Mouse (Mus musculus) cortical plate, adult 2 months (tissue): ENCODE data around the gene Rims1.

Experiments used
- CTCF ChIP-seq: fragments of 200-500 bp; IDR thresholded peaks from 2 replicates; pipeline ENCODE4 v1.5.1; 2011; ENCODE audit warnings: mild to moderate bottlenecking, control low read depth, low read length; ENCODE audit not compliant: insufficient read depth; ENCODE audit errors: extremely low read depth
- POLR2A ChIP-seq: fragments of 200-500 bp; IDR thresholded peaks from 2 replicates; pipeline ENCODE4 v1.6.1; 2011; ENCODE audit warnings: mild to moderate bottlenecking, low read length, control low read depth; ENCODE audit not compliant: insufficient read depth; ENCODE audit errors: extremely low read depth

GRCm38 (mm10) chr1:22377652-22378051 is 428.1 kb downstream of the Rims1 start:
- TF ChIP-seq POLR2A (no peak), CTCF (0 out of 2 replicates have a peak, but pooled peaks have one; percentile 4)
